Mouse (Mus musculus): Measurements from ENCODE around the gene Hebp2. TPM values are rescaled to one million over a fixed set of nuclear protein-coding genes. Genes with fewer than 3 reads are reported as not detected.

The Hebp2 gene
- 9.3 and 11.8 TPM in 2 replicates for polyA plus RNA-seq (2015; fragmentation: Nextera tagmentation; extraction: Ambion mirVana)

GRCm38 (mm10) chr10:18545813-18546235 lies at the start of gene Hebp2:
TSS of gene Hebp2 (minus strand) at chr10:18546076.

Other genes with a start within 250 kb of the Hebp2 start
- 3.2 and 4.3 TPM in 2 replicates for gene Nhsl1, start 227.1 kb downstream of the Hebp2 start, polyA plus RNA-seq (2015; fragmentation: Nextera tagmentation; extraction: Ambion mirVana)
- 1.5 and 2.2 TPM in 2 replicates for gene Arfgef3, start 197.9 kb upstream of the Hebp2 start, polyA plus RNA-seq (2015; fragmentation: Nextera tagmentation; extraction: Ambion mirVana)
- gene Gm4922, start 240.7 kb upstream of the Hebp2 start, polyA plus RNA-seq (2015; fragmentation: Nextera tagmentation; extraction: Ambion mirVana), result 0.07 TPM in 1 of 2 replicates, not detected in the other